Mouse (Mus musculus) heart, embryonic 11.5 days (tissue): ENCODE measurements around the gene Kcnip1. TPM values are rescaled to one million over a fixed set of nuclear protein-coding genes. Genes with fewer than 3 reads are reported as not detected.

Source experiments
- ATAC-seq: fragments of 200-750 bp; cut with Nextera tagmentation; replicated peaks from 2 replicates; pipeline ENCODE4 v1.8.0; 2017; ENCODE audit warnings: moderate library complexity; ENCODE audit not compliant: insufficient number of reproducible peaks, low FRiP score, low TSS enrichment
- H3K27ac ChIP-seq: fragments of 300-500 bp; sonication (generic); 2 replicates; pipeline ENCODE4 v1.5.1; 2014; ENCODE audit warnings: mild to moderate bottlenecking, low read depth, low read length
- H3K27me3 ChIP-seq: fragments of 300-500 bp; sonication (generic); 2 replicates; pipeline ENCODE4 v1.6.1; 2014; ENCODE audit warnings: mild to moderate bottlenecking, low read length, mixed read lengths; ENCODE audit not compliant: control insufficient read depth, insufficient read depth
- H3K36me3 ChIP-seq: fragments of 300-500 bp; sonication (generic); 2 replicates; pipeline ENCODE4 v1.6.1; 2014; ENCODE audit warnings: mild to moderate bottlenecking, low read length, moderate library complexity, mixed read lengths; ENCODE audit not compliant: control insufficient read depth, insufficient read depth
- H3K4me1 ChIP-seq: fragments of 300-500 bp; sonication (generic); 2 replicates; pipeline ENCODE4 v1.6.1; 2014; ENCODE audit warnings: low read length; ENCODE audit not compliant: control insufficient read depth, insufficient read depth
- H3K4me2 ChIP-seq: fragments of 300-500 bp; sonication (generic); 2 replicates; pipeline ENCODE4 v1.6.1; 2014; ENCODE audit warnings: mild to moderate bottlenecking, moderate library complexity
- H3K4me3 ChIP-seq: fragments of 300-500 bp; sonication (generic); 2 replicates; pipeline ENCODE4 v1.5.1; 2014; ENCODE audit warnings: low read depth, low read length
- H3K9ac ChIP-seq: fragments of 300-500 bp; sonication (generic); 2 replicates; pipeline ENCODE4 v1.6.1; 2014; ENCODE audit warnings: mild to moderate bottlenecking, low read depth, low read length, moderate library complexity
- H3K9me3 ChIP-seq: fragments of 300-500 bp; sonication (generic); replicated peaks from 2 replicates; pipeline ENCODE4 v1.6.1; 2016; ENCODE audit warnings: low read length; ENCODE audit not compliant: control insufficient read depth
- WGBS: fragments of 180-500 bp; shearing (Covaris S2); extraction: QIAGEN DNeasy Blood & Tissue Kit; methylation state at CpG from one replicate; pipeline ENCODE4 v1.1.7; 2014; ENCODE audit not compliant: insufficient replicate concordance; 5-methylcytosine and 5-hydroxymethylcytosine counted together
- polyA plus RNA-seq: library from polyadenylated mRNA; unstranded; fragments of >200 nt; fragmentation: Nextera tagmentation; extraction: Ambion mirVana; gene quantifications from 2 replicates; pipeline ENCODE4 v1.2.1, GENCODE M21; 2014

Gene Kcnip1
- polyA plus RNA-seq, 1 experiment from 2014 or later = 0.44 TPM

- WGBS = 82% methylated on average over 7 of the region's 7 CpGs
- ATAC-seq = no peak
- H3K9ac ChIP-seq = no peak overlapping the region
- no peaks in the 10 kb centered on the region for H3K4me1 ChIP-seq
- no peaks in the 10 kb centered on the region for H3K36me3 ChIP-seq
- no peak overlapping the region for H3K4me2 ChIP-seq
- no peak overlapping the region for H3K4me3 ChIP-seq
- no peaks in the 10 kb centered on the region for H3K9me3 ChIP-seq
- H3K27me3 ChIP-seq = no peaks in the 10 kb centered on the region
- no peak overlapping the region for H3K27ac ChIP-seq
Measured at GRCm38 (mm10) chr11:33972114-33972513, 20.8 kb downstream of the Kcnip1 start.

DNA sequence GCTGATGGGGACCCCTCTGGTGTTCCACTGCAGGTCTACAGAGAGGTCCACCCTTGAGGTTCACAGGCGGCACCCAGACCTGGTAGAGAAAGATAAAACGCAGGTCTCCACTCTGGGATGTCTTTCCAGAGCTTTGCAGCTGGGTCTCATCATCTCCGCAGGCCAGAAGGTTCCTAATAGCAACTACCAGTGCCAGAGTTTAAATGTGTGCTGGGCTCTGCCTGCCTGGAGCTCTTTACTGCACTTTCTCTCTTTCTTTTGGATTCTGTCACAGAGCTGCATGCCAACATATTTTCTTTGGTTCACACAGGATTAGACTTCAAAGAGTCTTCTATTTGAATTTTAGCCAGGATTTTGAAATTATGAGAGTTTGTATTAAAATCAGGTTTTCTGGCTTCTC is 23.8 kb downstream of the Kcnip1 start:
- peaks cover 5% of the 10 kb centered on the region; the same call in 1 of the 2 replicates for H3K4me1 ChIP-seq
- 72% methylated on average over 3 of the region's 3 CpGs for WGBS

DNA sequence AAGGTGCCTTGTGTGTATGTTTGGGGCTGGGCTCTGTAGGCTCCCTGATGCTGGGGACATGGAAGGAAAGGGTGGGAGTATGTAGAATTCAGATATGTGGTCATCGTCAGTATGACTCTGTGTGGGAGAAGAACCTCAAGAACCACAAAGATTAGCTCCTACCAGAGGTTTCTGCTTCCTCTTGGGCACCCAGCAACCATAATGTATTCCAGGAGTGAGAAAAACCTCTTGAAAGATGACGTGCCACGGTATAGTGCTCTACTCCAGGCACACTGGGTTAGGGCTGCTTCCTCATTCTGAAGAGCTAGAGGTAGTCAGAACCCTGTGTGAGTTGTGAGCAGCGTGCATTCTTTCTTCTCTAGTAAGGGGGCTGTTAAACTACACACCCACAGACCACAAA is 25.2 kb downstream of the Kcnip1 start:
- Histone ChIP-seq H3K4me3 (no peak overlapping the region), H3K4me2 (no peak overlapping the region), H3K9ac (no peak overlapping the region), H3K27ac (no peak overlapping the region), H3K27me3 (no peaks in the 10 kb centered on the region), H3K9me3 (no peaks in the 10 kb centered on the region), H3K4me1 (peaks cover 12% of the 10 kb centered on the region), H3K36me3 (no peaks in the 10 kb centered on the region)
- no peak for ATAC-seq
- WGBS = 67% methylated on average over 4 of the region's 4 CpGs

More for the DNA sequence above, 23.8 kb downstream of the Kcnip1 start:
- no peak overlapping the region for H3K9ac ChIP-seq
- H3K36me3 ChIP-seq = no peaks in the 10 kb centered on the region
- H3K4me3 ChIP-seq = no peak overlapping the region
- ATAC-seq = no peak
- no peak overlapping the region for H3K27ac ChIP-seq
- no peaks in the 10 kb centered on the region for H3K9me3 ChIP-seq
- H3K27me3 ChIP-seq = no peaks in the 10 kb centered on the region
- no peak overlapping the region for H3K4me2 ChIP-seq

GRCm38 (mm10) chr11:33965380-33965779 is 27.6 kb downstream of the Kcnip1 start:
- 57% methylated on average over 2 of the region's 2 CpGs for WGBS
- no peak overlapping the region for H3K4me3 ChIP-seq
- no peaks in the 10 kb centered on the region for H3K36me3 ChIP-seq
- peaks cover 16% of the 10 kb centered on the region for H3K4me1 ChIP-seq
- H3K9me3 ChIP-seq = no peaks in the 10 kb centered on the region
- no peak for ATAC-seq
- H3K4me2 ChIP-seq = no peak overlapping the region
- H3K27me3 ChIP-seq = no peaks in the 10 kb centered on the region
- no peak overlapping the region for H3K27ac ChIP-seq
- no peak overlapping the region for H3K9ac ChIP-seq

DNA sequence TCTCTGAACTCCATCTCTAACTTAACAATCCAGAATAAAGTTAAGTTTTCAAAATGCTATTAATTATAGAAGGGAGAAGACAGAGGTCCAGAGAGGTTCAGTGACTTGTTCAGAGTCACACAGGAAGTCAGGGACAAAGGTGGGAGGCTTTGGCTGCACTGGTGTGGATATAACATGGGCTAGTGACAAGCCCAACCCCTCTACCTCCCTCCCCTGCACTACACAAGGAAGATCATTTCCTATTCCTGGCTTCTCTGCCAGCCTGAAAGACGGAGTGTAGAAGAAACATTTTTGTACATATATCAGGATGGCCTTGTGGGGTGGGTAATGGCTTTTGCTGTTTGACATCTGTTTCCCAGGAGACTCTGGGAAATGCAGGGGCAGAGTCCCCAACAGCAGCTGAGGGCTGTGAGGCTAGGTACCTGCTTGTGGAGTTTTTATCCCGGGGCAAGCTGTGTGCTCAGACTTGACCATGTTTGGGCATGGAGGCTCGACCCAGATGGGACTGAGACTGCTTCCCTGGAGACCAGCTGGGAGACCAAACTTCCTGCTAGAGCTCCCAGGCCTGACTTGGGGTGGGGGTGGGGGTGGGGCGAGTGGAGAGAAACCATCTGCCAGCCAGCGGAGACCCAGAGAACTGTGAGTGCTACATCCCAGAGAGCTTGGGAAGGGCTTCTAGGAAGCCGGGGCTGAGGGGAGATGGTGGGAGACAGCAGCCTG is 30.1 kb downstream of the Kcnip1 start, which contains the start of gene Kcnmb1:
Kcnmb1 (plus strand) TSS at position 326 of the 720 bp plus-strand sequence.
- H3K27me3 ChIP-seq = no peaks in the 10 kb centered on the region
- ATAC-seq = peak; percentile 67
- 0 out of 2 replicates have a peak within 1 kb of the TSS, but pooled peaks have one; percentile 2 for H3K4me3 ChIP-seq
- H3K9ac ChIP-seq = peak within 1 kb of the TSS; percentile 4; the same call in 1 of the 2 replicates
- H3K27ac ChIP-seq = peak within 1 kb of the TSS; percentile 70
- 11% methylated on average over 6 of the region's 6 CpGs for WGBS
- H3K9me3 ChIP-seq = no peaks in the 10 kb centered on the region
- no peaks in the 10 kb centered on the region for H3K36me3 ChIP-seq
- peaks cover 16% of the 10 kb centered on the region for H3K4me1 ChIP-seq
- peak within 1 kb of the TSS; percentile 51 for H3K4me2 ChIP-seq

DNA sequence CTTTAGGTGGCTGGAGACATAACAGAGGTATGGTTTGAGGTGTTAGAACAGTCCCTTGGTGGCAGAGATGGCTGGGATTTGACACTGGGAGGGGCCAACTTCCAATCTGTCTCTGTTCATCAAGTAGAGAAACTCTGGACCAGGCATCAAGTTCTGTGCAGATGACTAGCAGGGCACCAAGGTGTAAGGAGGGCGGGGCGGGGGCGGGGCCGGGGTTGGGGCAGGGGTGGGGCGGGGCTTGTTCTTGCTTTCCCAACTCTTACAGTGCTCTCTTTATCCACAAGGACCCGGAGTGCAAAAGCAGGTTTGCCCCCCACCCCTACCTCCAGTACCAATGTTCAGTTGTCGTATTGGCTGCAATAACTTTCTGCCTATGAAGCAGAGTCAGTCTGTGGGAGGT is 30.8 kb downstream of the Kcnip1 start:
- H3K27ac ChIP-seq = no peak overlapping the region
- H3K9me3 ChIP-seq = no peaks in the 10 kb centered on the region
- H3K4me2 ChIP-seq = no peak overlapping the region; the same call in 1 of the 2 replicates
- no peaks in the 10 kb centered on the region for H3K27me3 ChIP-seq
- ATAC-seq = no peak
- no peak overlapping the region for H3K9ac ChIP-seq
- no peaks in the 10 kb centered on the region for H3K36me3 ChIP-seq
- no peak overlapping the region for H3K4me3 ChIP-seq
- WGBS = 31% methylated on average over 7 of the region's 7 CpGs
- H3K4me1 ChIP-seq = peaks cover 16% of the 10 kb centered on the region

GRCm38 (mm10) chr11:33958713-33959112 is 34.2 kb downstream of the Kcnip1 start:
- no peak overlapping the region for H3K4me3 ChIP-seq
- no peaks in the 10 kb centered on the region for H3K27me3 ChIP-seq
- ATAC-seq = no peak
- WGBS = 67% methylated on average over 8 of the region's 8 CpGs
- no peaks in the 10 kb centered on the region for H3K36me3 ChIP-seq
- H3K4me2 ChIP-seq = no peak overlapping the region
- H3K27ac ChIP-seq = no peak overlapping the region
- H3K9ac ChIP-seq = no peak overlapping the region
- no peaks in the 10 kb centered on the region for H3K9me3 ChIP-seq
- peaks cover 8% of the 10 kb centered on the region for H3K4me1 ChIP-seq

DNA sequence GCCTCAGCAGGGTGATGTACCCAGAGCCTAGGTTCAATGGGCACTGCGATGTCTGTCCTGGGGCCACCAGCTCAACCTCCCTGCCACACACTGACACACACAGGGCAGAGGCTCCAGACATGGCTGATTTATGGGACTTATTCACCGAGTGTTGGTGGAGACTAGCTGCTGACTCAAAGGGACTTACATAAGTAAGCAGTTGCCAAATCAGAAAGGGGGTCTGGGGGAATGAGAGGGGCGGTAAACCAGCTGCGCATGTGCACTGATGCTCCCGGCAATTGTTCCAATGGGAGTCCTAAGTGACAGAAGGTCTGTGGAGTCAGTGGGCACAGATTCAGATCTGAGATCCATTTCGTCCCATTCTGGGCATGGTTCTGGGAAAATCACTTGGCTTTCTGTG is 35.4 kb downstream of the Kcnip1 start:
- peaks cover 3% of the 10 kb centered on the region; the same call in 1 of the 2 replicates for H3K4me1 ChIP-seq
- H3K9ac ChIP-seq = no peak overlapping the region
- no peaks in the 10 kb centered on the region for H3K27me3 ChIP-seq
- H3K4me2 ChIP-seq = no peak overlapping the region
- H3K9me3 ChIP-seq = no peaks in the 10 kb centered on the region
- no peak overlapping the region for H3K27ac ChIP-seq
- ATAC-seq = no peak
- no peak overlapping the region for H3K4me3 ChIP-seq
- H3K36me3 ChIP-seq = no peaks in the 10 kb centered on the region
- WGBS = 82% methylated on average over 6 of the region's 6 CpGs

- WGBS = 51% methylated on average over 5 of the region's 5 CpGs
- Histone ChIP-seq H3K27ac (no peak overlapping the region), H3K36me3 (no peaks in the 10 kb centered on the region), H3K9me3 (no peaks in the 10 kb centered on the region), H3K4me3 (no peak overlapping the region), H3K9ac (no peak overlapping the region), H3K27me3 (no peaks in the 10 kb centered on the region), H3K4me2 (no peak overlapping the region), H3K4me1 (no peaks in the 10 kb centered on the region)
- ATAC-seq = no peak
Measured at GRCm38 (mm10) chr11:33956623-33957022, 36.3 kb downstream of the Kcnip1 start.
